Mouse (Mus musculus) stomach, postnatal 0 days (tissue): ENCODE measurements at regions not wholly inside any gene's neighbourhood (a gene's known extent, or its start where the extent isn't known, plus 50 kb on each side); places are given as distances from the start of the nearest gene placed in this dataset.

Experiments
- CTCF ChIP-seq: IDR thresholded peaks from 2 replicates; pipeline ENCODE4 v1.5.1; 2016; ENCODE audit warnings: antibody characterized with exemption, low read depth, mild to moderate bottlenecking, moderate library complexity
- EP300 ChIP-seq: optimal IDR thresholded peaks from 2 replicates; pipeline ENCODE3; 2016; ENCODE audit warnings: antibody characterized with exemption

- TF ChIP-seq CTCF: no peak
- no peak for TF ChIP-seq EP300
Measured at GRCm38 (mm10) chr19:35819626-35820025, 237.7 kb downstream of the Htr7 start.
